Mouse (Mus musculus) CH12.LX (cell line): Measurements from ENCODE around the gene Chaf1a.

ENCODE experiments used
- CHD2 ChIP-seq: IDR thresholded peaks from 2 replicates; pipeline ENCODE4 v1.6.1; 2011; ENCODE audit warnings: low read length, improper control_type of control experiment
- CTCF ChIP-seq, 2 experiments: IDR thresholded peaks in 1 of 2; conservative IDR thresholded peaks in 1 of 2; 2 replicates each; pipeline ENCODE4 v1.5.1; 2011 to 2012; ENCODE audit warnings: low read depth in 2 of 2, low read length in 2 of 2, improper control_type of control experiment in 1 of 2, inconsistent platforms in 1 of 2, mild to moderate bottlenecking in 1 of 2, moderate library complexity in 1 of 2
- ELF1 ChIP-seq: IDR thresholded peaks from 2 replicates; pipeline ENCODE4 v1.6.1; 2014; ENCODE audit warnings: low read depth, mild to moderate bottlenecking, inconsistent platforms, low read length, improper control_type of control experiment
- EP300 ChIP-seq: IDR thresholded peaks from 2 replicates; pipeline ENCODE4 v1.6.1; 2011; ENCODE audit warnings: low read length, improper control_type of control experiment
- ETS1 ChIP-seq: conservative IDR thresholded peaks from 2 replicates; pipeline ENCODE4 v1.6.1; 2012; ENCODE audit warnings: low read depth, mild to moderate bottlenecking, inconsistent platforms, low read length, improper control_type of control experiment, moderate library complexity
- GABPA ChIP-seq: IDR thresholded peaks from 2 replicates; pipeline ENCODE4 v1.6.1; 2012; ENCODE audit warnings: low read depth, low read length, improper control_type of control experiment, inconsistent platforms; ENCODE audit not compliant: insufficient replicate concordance
- JUND ChIP-seq: conservative IDR thresholded peaks from 2 replicates; pipeline ENCODE4 v1.6.1; 2011; ENCODE audit warnings: low read depth, low read length, improper control_type of control experiment
- MAFK ChIP-seq: IDR thresholded peaks from 2 replicates; pipeline ENCODE4 v1.6.1; 2011; ENCODE audit warnings: low read length, improper control_type of control experiment; ENCODE audit not compliant: insufficient replicate concordance
- POLR2A ChIP-seq: IDR thresholded peaks from 2 replicates; pipeline ENCODE4 v1.6.1; 2011; ENCODE audit warnings: low read depth, mild to moderate bottlenecking, improper control_type of control experiment, low read length
- POLR2AphosphoS2 ChIP-seq: IDR thresholded peaks from 2 replicates; pipeline ENCODE4 v1.6.1; 2011; ENCODE audit warnings: low read depth, low read length, improper control_type of control experiment
- TBP ChIP-seq: conservative IDR thresholded peaks from 2 replicates; pipeline ENCODE4 v1.6.1; 2011; ENCODE audit warnings: low read depth, low read length, improper control_type of control experiment
- UBTF ChIP-seq: IDR thresholded peaks from 2 replicates; pipeline ENCODE4 v1.6.1; 2012; ENCODE audit warnings: low read depth, mild to moderate bottlenecking, inconsistent platforms, low read length, improper control_type of control experiment, moderate library complexity
- ZKSCAN1 ChIP-seq: IDR thresholded peaks from 2 replicates; pipeline ENCODE4 v1.6.1; 2012; ENCODE audit warnings: low read depth, inconsistent platforms, low read length, improper control_type of control experiment, borderline replicate concordance
- ZNF384 ChIP-seq: IDR thresholded peaks from 2 replicates; pipeline ENCODE4 v1.6.1; 2012; ENCODE audit warnings: low read depth, low read length, improper control_type of control experiment, inconsistent platforms

DNA sequence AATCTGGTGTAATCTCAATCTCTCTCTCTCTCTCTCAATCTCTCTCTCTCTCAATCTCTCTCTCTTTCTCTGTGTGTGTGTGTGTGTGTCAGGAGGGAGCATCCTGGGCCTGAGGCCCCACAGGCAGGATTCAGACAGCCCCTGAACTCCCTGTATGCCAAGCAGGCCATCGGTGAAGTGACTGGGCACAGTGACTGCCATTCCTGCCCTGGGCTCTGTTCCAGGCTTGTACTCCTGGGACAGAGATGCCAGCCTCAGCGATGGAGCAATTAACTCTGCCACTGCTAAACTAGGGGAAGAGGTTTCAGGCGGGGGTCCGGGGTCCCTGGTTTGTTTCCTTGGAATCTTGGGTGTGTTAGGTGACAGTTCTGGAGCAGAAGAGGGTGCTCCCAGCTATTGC lies 70.3 kb downstream of the Chaf1a start:
- TF ChIP-seq EP300 (no peak), CHD2 (no peak), ELF1 (no peak), ZNF384 (no peak), ETS1 (no peak), UBTF (no peak), MAFK (no peak), CTCF (conservative IDR thresholded peaks at IDR 0.05 in 1 of 2, IDR thresholded peaks at IDR 0.05 in 1 of 2; ENCODE audit: low read depth in 2 of 2, low read length in 2 of 2) (no peak), TBP (no peak), POLR2A (no peak), GABPA (no peak), POLR2AphosphoS2 (no peak), JUND (no peak), ZKSCAN1 (no peak)
